17 mouse cellular contexts compared by ENCODE assay signal in genomic region chr1:167278395-167278794, GRCm38 (mm10).
"Had no signal": no experiment of that assay in that cellular context is flagged by ENCODE, and none has a peak within 500 bp of the region (broad histone marks: within the 10 kb centered on the region; RNA-seq: fewer than 3 reads in every experiment).

No protein-coding gene starts in this region.

- H3K9ac ChIP-seq: limb, embryonic 12.5 days; liver, postnatal 0 days; lung, embryonic 15.5 days; midbrain, embryonic 15.5 days; neural tube, embryonic 12.5 days; stomach, embryonic 15.5 days had no signal

- H3K27me3 ChIP-seq: limb, embryonic 12.5 days; lung, embryonic 15.5 days; megakaryocyte, embryonic 14.5 days; midbrain, embryonic 15.5 days; neural tube, embryonic 12.5 days; stomach, embryonic 15.5 days had no signal

- H3K9me3 ChIP-seq: limb, embryonic 12.5 days; lung, embryonic 15.5 days; megakaryocyte, embryonic 14.5 days; midbrain, embryonic 15.5 days; neural tube, embryonic 12.5 days; stomach, embryonic 15.5 days had no signal

- H3K4me2 ChIP-seq: limb, embryonic 12.5 days; lung, embryonic 15.5 days; midbrain, embryonic 11.5 days; midbrain, embryonic 15.5 days; neural tube, embryonic 12.5 days; stomach, embryonic 15.5 days had no signal

- ATAC-seq: liver, postnatal 0 days; midbrain, embryonic 15.5 days had no signal

- H3K36me3 ChIP-seq: lung, embryonic 15.5 days; midbrain, embryonic 15.5 days; stomach, embryonic 15.5 days had no signal

- H3K27ac ChIP-seq: limb, embryonic 12.5 days; lung, embryonic 15.5 days; macrophage; midbrain, embryonic 15.5 days; neural tube, embryonic 12.5 days; stomach, embryonic 15.5 days had no signal

- H3K4me3 ChIP-seq: limb, embryonic 12.5 days; lung, embryonic 15.5 days; megakaryocyte, embryonic 14.5 days; midbrain, embryonic 15.5 days; neural tube, embryonic 12.5 days; stomach, embryonic 15.5 days had no signal

- DNase-seq: kidney, postnatal 25 days; layer of hippocampus, postnatal 36 days; liver, postnatal 0 days; lung, postnatal 14 days; retina, postnatal 1 day; right cerebral cortex, postnatal 4 days; spleen, adult 18-20 months; thymus, adult 2 months; thymus, postnatal 25 days had no signal
